In the genomic region with DNA sequence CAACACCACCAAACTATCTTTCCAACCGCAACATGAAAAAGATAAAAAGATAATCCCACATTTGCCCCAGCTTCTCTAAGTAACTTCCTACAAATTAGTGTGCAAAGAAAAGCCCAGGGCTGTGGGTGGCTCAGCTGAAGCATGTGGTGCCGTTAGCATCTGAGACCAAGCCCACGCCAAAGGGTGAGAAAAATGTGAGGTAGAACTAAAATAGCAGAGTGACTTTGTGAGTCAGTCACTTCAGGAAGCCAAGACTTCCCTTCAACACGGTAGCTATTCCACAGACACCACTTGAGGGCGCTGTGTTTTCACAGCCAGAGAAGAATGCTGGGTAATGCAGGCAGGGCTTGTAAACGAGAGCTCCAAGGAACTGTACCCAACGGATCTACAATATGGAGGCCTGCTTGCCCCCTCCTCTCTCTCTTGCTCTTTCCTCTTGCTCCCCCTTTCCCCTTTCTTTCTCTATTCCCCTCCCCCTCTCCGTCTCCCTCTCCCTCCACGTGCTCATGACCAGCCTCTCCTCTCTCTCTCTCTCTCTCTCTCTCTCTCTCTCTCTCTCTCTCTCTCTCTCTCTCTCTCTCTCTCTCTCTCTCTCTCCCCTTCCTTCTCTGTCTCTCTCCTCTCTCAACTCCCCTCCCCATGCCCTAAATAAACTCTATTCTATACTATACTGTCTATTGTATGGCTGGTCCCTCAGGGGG, we compare ENCODE assay signal across 9 mouse cellular contexts. TPM values are rescaled to one million over a fixed set of nuclear protein-coding genes. Genes with fewer than 3 reads are reported as not detected.
A peak's percentile ranks its signal among the peaks of the same experiment; 100 is the strongest.
DNase-seq lines count a peak whose midpoint lies in the region.
"Had no signal": no experiment of that assay in that cellular context is flagged by ENCODE, and none has a peak within 500 bp of the region (broad histone marks: within the 10 kb centered on the region; RNA-seq: fewer than 3 reads in every experiment).

No protein-coding gene starts in this region.

- peak; percentile 35 to 38 for DNase-seq in cerebellum, adult 18-20 months
- no peak for DNase-seq in cerebellum, adult 11 months
- peak; percentile 13 to 27 for DNase-seq in urinary bladder, postnatal 36 days (ENCODE audit: low spot score in 2 of 2)
- DNase-seq in urinary bladder, adult 2 months (ENCODE audit: low spot score), result no peak
- DNase-seq in frontal cortex, postnatal 14 days (ENCODE audit: low spot score in 2 of 2), result peak; percentile 72 to 80
- DNase-seq in layer of hippocampus, adult 8-10 months (ENCODE audit: low spot score in 2 of 2), result peak; percentile 69 to 71
- DNase-seq in lung, postnatal 14 days, result peak; percentile 53
- peak; percentile 65 to 84 for DNase-seq in spleen, postnatal 4 days (ENCODE audit: low spot score in 2 of 2)

RNA-seq across cellular contexts. Expression of a gene that starts 8.2 kb away (rescaled TPM):
- not detected in 2 replicates for polyA plus RNA-seq in urinary bladder, adult 2 months (2012; rRNA removed)
- total RNA-seq in layer of hippocampus, adult 8-10 months (2022), result not detected
- polyA plus RNA-seq: neural tube, embryonic 12.5 days had no signal

RNA-seq across cellular contexts. Expression of a gene that starts 22.6 kb away (rescaled TPM):
- 21.4 and 21.5 TPM in 2 replicates for polyA plus RNA-seq in urinary bladder, adult 2 months (2012; rRNA removed)
- 10 to 100 TPM; 22.8 to 26.0 (median 25.1) TPM for total RNA-seq in layer of hippocampus, adult 8-10 months (2022)

RNA-seq across cellular contexts. Expression of a gene that starts 25.0 kb away (rescaled TPM):
- polyA plus RNA-seq in urinary bladder, adult 2 months (2012; rRNA removed), result 2.2 and 3.3 TPM in 2 replicates
- 1 to 10 TPM; 1.9 to 2.6 (median 2.5) TPM for total RNA-seq in layer of hippocampus, adult 8-10 months (2022)

RNA-seq across cellular contexts. Expression of a gene that starts 39.5 kb away (rescaled TPM):
- 0.14 and 0.15 TPM in 2 replicates for polyA plus RNA-seq in urinary bladder, adult 2 months (2012; rRNA removed)
- total RNA-seq in layer of hippocampus, adult 8-10 months (2022), result 1 to 10 TPM in 2 of 4 experiments, not detected in 2; 1.4 to 1.8 TPM
- polyA plus RNA-seq: neural tube, embryonic 12.5 days had no signal

RNA-seq across cellular contexts. Expression of a gene that starts 41.1 kb away (rescaled TPM):
- polyA plus RNA-seq in urinary bladder, adult 2 months (2012; rRNA removed), result 307 and 382 TPM in 2 replicates
- total RNA-seq in layer of hippocampus, adult 8-10 months (2022), result 100 to 1,000 TPM; 196 to 215 (median 203) TPM

Comparison
In these comparisons a context has a peak if more than half of its experiments do, and no peak if none do; other contexts are left out.
1. DNase-seq: peak in cerebellum, adult 18-20 months (2 of 2), urinary bladder, postnatal 36 days (2 of 2), frontal cortex, postnatal 14 days (2 of 2), layer of hippocampus, adult 8-10 months (2 of 2), lung, postnatal 14 days (single experiment) and spleen, postnatal 4 days (2 of 2); none in cerebellum, adult 11 months (single experiment) and urinary bladder, adult 2 months (single experiment).